Mouse (Mus musculus) thymus, postnatal 0 days (tissue): ENCODE measurements at regions not wholly inside any gene's neighbourhood (a gene's known extent, or its start where the extent isn't known, plus 50 kb on each side); places are given as distances from the start of the nearest gene placed in this dataset.
"Not testable (repeated sequence)": the region's sequence is repeated elsewhere in the genome, so short reads cannot be mapped to it uniquely, and the experiment has no call there.

Experiments
- DNase-seq: peaks from one replicate; pipeline ENCODE4 v3.0.0-alpha.2; 2015; ENCODE audit warnings: low spot score

DNA sequence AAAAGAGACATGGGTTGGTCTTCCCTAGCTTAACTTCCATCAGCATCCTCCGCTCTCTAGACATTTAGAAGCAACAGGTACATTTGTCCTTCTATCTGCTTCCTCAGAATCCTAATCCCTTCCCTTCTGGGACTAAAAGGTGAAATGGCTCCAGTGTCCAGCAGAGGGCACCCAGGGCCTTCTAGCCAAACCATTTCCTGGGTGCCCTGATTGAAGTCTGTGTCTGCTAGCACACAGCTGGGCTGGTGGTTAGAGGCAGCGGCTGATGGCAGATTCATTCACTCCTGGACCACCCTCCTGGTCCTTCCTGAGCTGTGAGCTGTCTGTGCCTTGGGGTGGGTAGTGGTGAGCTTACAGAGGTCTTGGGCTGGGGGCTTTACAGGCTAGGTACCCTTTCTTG, 76.5 kb upstream of the Col13a1 start:
- DNase-seq = peak; percentile 55

DNA sequence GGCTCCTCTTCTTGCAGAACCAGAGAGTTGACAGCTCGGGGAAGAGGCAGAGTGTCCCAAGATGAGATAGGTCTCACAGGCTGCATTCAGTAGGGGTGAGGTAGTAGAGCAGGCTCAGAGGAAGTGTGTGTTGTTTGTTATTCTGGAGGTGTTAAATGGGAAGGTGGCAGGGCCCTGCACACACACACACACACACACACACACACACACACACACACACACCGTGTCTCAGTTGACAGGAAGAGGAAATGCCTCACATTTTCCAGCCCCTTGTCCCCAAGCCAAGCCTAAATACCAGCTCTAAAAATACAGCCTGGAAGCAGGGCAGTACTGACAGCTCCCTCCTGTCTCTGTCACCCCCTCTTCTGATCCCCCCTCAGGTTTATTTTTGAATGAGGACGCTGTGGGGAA, 70.9 kb upstream of the Col13a1 start:
- DNase-seq = no peak

DNA sequence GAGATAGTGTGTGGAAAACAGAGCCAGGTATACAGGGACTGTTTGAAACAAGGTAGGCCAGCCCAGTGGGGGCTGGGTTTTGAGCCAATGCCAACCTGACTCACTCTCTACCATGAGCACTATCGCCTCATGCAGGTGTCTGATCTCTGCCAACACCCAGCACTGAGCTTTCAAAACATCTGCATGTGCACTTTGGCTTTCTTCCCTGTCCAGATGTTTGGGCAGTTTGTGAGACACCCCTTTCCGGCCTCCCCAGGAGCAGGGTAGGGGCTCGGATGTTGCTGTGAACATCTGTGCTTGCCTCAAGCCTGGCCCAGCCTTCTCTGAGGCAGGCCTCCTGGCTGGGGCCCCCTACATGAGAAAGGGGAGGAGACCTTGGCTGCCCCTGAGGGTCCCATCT, 65.5 kb upstream of the Col13a1 start:
- DNase-seq = peak; percentile 43

DNA sequence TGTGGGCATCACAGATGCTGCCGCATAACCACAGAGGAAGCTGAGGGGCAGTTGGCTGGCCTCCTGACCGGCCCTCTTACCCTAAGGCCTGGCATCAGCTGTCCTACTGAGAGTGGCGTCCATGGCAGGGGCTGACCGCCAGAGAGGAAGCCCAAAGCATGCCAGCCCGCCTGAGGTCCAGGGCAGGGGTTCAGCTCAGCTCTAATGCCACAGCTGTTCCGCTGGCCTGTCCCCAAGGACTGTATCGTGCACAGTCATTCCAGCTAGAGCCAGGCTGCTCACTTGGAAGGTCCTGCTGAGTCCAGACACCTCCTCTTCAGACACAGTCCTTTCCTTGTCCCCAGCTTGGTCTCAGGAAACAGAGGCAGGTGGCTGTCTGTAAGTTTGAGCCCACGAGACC, 61.0 kb upstream of the Col13a1 start:
- DNase-seq = no peak

DNA sequence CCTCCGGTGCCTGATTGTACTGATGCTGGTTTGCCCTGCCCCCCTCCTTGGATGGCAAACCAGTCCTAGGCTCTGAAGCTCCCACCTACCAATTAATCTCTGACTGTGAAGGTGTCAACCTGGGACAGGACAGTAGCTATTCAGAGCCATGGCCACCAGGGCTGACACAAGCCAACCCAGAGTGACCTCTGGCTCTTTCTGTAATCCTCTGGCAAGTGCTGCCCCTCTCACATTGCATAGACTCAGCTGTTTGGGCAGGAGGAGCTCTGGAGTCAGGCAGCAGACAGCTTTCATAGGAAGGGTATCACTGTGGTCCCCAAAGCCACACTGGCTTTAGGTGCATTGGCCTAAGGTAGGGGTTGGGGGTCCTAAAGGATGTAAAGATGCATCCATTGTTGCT, 59.7 kb upstream of the Col13a1 start:
- no peak for DNase-seq

DNA sequence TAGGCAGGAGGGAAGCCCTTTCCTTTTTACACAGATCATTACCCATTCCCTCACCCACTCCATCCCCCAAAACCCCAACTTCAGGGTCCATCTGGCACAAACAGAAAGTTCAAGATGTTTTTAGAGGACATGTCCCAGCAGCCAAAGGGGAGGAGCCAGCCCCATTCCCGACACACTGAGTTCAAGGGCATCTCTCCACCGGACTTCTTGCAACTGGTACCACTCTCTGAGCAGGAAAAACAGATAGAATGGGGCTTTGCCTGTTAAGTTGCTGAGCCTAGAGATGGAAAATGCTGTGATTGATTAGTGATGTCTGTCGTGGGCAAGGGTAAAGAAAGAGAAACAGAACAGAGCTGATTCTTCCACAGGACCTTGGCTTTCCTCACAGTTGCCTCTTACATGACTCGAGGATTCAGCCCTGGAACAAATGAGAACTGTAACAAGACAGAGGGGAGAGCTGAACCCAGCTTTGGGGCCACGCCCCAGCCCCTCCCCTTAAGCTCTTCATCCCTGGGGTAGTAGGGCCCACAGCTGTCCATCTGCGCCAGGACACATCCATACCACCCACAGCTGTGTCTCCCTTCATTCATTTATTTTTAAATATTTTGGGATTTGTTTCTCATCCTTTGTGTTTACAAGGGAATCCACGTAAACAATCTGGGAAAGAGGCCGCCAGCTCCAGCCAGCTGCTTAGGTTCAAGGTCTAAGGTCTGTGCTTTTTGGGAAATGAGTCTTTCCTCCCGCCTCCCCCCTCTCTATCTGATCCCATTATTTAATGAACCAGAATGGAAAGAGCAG, 58.7 kb upstream of the Col13a1 start:
- no peak for DNase-seq

DNA sequence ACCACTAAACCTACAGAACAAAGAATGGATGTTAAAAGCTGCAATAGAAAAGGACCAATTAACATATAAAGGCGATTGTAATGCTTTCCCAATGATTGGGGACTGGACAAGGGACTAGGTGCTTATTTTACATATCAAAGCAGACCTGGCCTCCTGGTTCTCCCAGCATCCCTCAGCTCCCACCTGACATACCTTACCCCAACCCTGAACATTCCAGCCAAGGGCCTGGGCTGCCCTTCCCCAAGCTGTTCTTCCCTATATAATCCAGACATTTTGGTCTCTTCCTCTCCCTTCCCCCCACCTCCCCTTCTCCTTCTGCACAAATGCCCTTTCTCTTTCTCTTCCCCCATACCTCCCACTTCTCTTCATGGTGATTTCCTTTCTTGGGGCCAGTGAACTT, 57.9 kb upstream of the Col13a1 start:
- DNase-seq = no peak

DNA sequence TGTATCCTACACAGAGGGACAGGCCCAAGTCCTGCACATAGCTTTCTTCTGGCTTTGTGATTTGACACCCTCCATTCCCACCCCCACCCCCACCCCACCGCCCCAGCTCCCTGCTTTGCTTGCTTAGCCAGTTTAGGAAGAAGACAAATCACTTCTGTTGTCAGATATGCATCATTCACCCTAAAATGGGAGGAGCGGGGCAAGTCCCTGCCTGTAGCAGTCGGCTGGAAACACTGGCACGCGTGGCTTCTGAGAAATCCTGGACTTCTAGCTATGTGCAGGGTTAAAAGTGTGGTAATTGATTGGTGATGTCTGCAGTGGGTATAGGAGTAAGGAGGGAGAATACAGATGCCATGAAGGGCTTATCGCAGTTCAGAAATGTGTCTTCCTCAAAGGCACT, 55.4 kb upstream of the Col13a1 start:
- no peak for DNase-seq

DNA sequence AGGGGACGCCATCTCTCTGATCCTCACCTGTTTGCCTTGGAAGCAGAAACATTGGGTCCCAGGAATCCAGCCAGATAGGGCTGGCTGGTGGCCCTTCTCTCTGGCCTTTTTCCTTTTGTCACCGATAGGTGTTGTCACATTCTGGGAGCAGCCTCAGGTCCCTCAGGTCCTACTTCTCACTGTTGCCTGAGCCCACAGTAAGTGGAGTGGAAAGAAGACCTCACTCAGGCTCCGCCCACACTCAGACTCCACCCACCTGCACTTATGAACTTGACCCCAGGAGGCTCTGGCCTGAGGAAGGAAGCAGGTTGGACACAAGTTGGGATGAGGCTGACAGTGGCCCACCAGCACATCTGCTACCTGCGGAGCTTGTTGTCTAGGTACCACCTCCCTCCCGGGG, 54.8 kb upstream of the Col13a1 start:
- no peak for DNase-seq

DNA sequence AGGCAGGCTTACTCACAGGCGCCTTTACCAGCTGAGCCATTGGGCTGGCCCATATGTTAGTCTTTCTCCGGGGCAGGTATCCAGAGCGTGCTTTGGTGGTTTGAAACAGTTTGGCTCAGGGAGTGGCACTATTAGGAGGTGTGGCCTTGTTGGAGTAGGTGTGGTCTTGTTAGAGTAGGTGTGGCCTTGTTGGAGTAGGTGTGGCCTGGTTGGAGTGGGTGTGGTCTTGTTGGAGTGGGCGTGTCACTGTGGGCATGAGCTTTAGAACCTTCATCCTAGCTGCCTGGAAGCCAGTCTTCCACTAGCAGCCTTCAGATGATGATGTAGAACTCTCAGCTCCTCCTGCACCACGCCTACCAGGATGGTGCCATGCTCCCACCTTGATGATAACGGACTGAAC, 53.1 kb upstream of the Col13a1 start:
- not testable (repeated sequence) for DNase-seq

DNA sequence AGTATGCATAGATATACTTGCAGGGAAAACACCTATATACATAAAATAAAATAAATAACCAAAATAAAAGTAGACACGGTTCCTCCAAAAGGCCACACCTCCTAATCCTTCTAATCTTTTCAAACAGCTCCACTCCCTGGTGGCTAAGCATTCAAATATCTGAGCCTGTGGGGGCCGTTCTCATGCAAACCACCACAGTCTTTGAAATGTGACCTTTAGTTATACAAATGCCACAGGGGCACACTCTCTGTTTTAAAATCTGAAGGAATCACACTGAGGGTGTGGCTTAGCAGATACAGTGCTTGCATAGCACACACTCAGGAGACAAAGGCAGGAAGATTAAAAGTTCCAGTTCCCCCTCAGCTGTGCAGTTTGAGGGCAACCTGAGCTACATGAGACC, 50.4 kb upstream of the Col13a1 start:
- DNase-seq = no peak
